Mouse (Mus musculus) forebrain, embryonic 15.5 days (tissue): ENCODE data around the gene Peak1. TPM values are rescaled to one million over a fixed set of nuclear protein-coding genes. Genes with fewer than 3 reads are reported as not detected.

Experiments used
- ATAC-seq: fragments of 200-750 bp; cut with Nextera tagmentation; replicated peaks from 2 replicates; pipeline ENCODE4 v1.8.0; 2017; ENCODE audit warnings: mild to moderate bottlenecking, moderate TSS enrichment, moderate library complexity
- H3K27ac ChIP-seq: fragments of 300-500 bp; sonication (generic); replicated peaks from 2 replicates; pipeline ENCODE4 v1.5.1; 2015; ENCODE audit warnings: mild to moderate bottlenecking, inconsistent platforms
- H3K27me3 ChIP-seq: fragments of 300-500 bp; sonication (generic); 2 replicates; pipeline ENCODE4 v1.6.1; 2015; ENCODE audit warnings: inconsistent platforms
- H3K36me3 ChIP-seq: fragments of 300-500 bp; sonication (generic); 2 replicates; pipeline ENCODE4 v1.6.1; 2015; ENCODE audit warnings: mild to moderate bottlenecking, inconsistent platforms
- H3K4me1 ChIP-seq: fragments of 300-500 bp; sonication (generic); 2 replicates; pipeline ENCODE4 v1.6.1; 2015; ENCODE audit warnings: inconsistent platforms
- H3K4me2 ChIP-seq: fragments of 300-500 bp; sonication (generic); replicated peaks from 2 replicates; pipeline ENCODE4 v1.6.1; 2015; ENCODE audit warnings: mild to moderate bottlenecking, inconsistent platforms
- H3K4me3 ChIP-seq: fragments of 300-500 bp; sonication (generic); 2 replicates; pipeline ENCODE4 v1.5.1; 2015; ENCODE audit warnings: mild to moderate bottlenecking, inconsistent platforms
- H3K9ac ChIP-seq: fragments of 300-500 bp; sonication (generic); replicated peaks from 2 replicates; pipeline ENCODE4 v1.6.1; 2015; ENCODE audit warnings: mild to moderate bottlenecking, inconsistent platforms
- H3K9me3 ChIP-seq: fragments of 300-500 bp; sonication (generic); 2 replicates; pipeline ENCODE4 v1.6.1; 2016; ENCODE audit warnings: inconsistent platforms
- WGBS: fragments of 180-500 bp; shearing (Covaris S2); methylation state at CpG from one replicate; pipeline ENCODE4 v1.1.7; 2015; ENCODE audit warnings: mixed read lengths; 5-methylcytosine and 5-hydroxymethylcytosine counted together
- polyA plus RNA-seq: library from polyadenylated mRNA; unstranded; fragments of >200 nt; fragmentation: Nextera tagmentation; extraction: Ambion mirVana; gene quantifications from 2 replicates; pipeline ENCODE4 v1.2.1, GENCODE M21; 2015

The Peak1 gene
- 4.6 and 4.9 TPM in 2 replicates for polyA plus RNA-seq

DNA sequence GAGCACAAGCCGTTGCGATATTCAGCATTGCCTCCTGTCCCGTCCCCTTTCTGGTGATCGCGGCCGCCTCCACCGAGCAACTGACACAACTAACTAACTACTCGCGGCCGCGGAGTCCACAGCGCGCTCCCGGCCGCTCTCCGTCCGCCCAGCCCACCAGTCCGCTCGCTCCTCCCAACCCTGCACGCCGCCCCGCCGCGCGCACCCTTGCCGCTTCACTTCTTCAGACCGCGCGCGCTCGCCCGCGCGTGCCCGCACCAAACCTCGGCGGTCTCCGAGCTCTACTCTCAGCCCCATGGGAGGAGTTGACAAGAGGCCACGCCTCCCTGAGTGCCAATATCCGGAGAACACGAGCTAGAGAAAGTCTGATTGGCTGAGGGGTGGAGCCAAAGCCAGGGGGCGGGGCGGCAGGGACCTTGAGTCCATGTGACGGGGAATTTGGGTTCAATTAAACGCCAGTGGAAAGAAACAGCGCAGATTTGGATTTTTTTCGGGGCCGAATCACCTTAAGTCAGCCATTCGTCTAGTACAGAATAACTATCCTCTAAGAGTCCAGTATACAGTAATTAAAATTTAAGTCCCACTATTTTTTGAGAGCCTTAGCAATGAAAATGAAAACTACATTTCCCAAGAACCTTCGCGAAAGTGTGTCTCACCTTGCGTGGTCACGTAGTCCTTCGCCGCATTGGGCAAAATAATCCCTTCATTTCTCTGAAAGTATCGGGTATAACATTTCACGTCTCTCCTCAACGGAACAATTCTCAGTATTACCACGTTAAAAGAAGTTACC is at the start of gene Peak1, which contains the start of gene Hmg20a:
TSS of gene Peak1 (minus strand) at position 120 of the 790 bp plus-strand sequence.
TSS of gene Hmg20a (plus strand) at position 662 of the 790 bp plus-strand sequence.
- peak; percentile 95 for ATAC-seq
- no peaks in the 10 kb centered on the region for H3K9me3 ChIP-seq
- H3K27ac ChIP-seq, result peak within 1 kb of the TSS; percentile 96
- H3K27me3 ChIP-seq, result no peaks in the 10 kb centered on the region
- no peaks in the 10 kb centered on the region for H3K36me3 ChIP-seq
- peaks cover 47% of the 10 kb centered on the region for H3K4me1 ChIP-seq
- under 1% methylated on average over 58 of the region's 59 CpGs for WGBS
- peak within 1 kb of the TSS; percentile 78 for H3K4me3 ChIP-seq
- peak within 1 kb of the TSS; percentile 70 for H3K9ac ChIP-seq
- H3K4me2 ChIP-seq, result peak within 1 kb of the TSS; percentile 88

DNA sequence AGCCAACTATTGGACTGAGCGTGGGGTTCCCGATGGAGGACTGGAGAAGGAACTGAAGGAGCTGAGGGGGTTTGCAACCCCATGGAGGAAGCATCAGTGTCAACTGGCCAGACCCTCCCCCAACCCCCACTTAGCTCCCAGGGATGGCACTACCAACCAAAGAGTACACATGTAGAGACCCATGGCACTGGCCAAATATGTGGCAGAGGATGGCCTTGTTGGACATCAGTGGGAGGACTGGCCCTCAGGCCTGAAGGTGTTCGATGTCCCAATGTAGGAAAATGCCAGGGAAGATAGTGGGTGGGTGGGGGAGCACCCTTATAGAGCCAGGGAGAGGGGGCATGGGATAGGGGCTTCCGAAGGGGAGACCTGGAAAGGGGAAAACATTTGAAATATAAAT is 48.4 kb upstream of the Peak1 start:
- WGBS, result 88% methylated on average over 4 of the region's 4 CpGs

DNA sequence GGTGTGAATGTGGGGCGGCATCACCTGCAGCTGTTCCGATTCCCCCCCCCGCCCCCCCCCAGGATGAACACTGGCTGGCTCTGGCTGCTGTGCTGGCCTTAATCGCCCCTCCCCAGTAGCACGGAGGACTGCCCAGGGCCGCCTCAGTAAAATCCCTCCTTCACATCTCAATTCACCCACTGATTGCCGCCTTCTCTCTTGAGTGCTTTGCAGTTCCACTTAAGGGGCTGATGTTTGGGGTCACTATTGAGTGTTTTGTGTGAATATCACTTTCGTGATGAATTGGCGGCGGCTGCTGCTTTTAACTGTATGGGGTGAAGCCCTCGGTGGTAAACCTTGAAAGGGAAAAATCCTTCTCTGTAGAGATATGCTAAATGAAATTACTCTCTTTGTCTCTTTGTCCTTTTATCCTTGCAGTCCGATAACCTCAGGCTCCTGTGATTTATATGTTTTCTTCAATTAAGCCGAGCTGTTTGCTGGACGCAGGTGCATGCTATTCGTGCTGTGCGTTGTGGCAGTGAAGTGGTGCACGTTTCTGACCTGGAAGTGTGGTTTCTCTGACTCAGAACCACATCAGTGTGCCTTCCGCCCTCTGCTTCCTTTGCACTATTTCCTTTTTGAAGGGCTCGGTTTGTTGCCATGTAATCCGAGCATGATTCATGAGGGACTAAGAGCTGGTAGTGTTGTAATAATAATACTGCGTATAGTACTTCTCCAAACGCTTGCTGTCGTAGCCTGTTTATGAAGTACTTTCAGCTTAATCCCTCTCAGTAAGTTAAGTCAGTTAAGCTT is 47.2 kb upstream of the Peak1 start:
- Histone ChIP-seq H3K27ac (0 out of 2 replicates have a peak overlapping the region, but pooled peaks have one; percentile 2), H3K9ac (no peak overlapping the region), H3K4me3 (no peak overlapping the region), H3K9me3 (no peaks in the 10 kb centered on the region), H3K4me2 (no peak overlapping the region), H3K27me3 (no peaks in the 10 kb centered on the region), H3K36me3 (peaks cover 17% of the 10 kb centered on the region), H3K4me1 (peaks cover 14% of the 10 kb centered on the region)
- WGBS, result 24% methylated on average over 23 of the region's 23 CpGs
- peak; percentile 48; the same call in 1 of the 2 replicates for ATAC-seq

More for the DNA sequence above, 48.4 kb upstream of the Peak1 start:
- peaks cover 17% of the 10 kb centered on the region for H3K36me3 ChIP-seq
- peaks cover 14% of the 10 kb centered on the region for H3K4me1 ChIP-seq
- H3K9ac ChIP-seq, result no peak overlapping the region
- H3K27me3 ChIP-seq, result no peaks in the 10 kb centered on the region
- no peak overlapping the region for H3K4me2 ChIP-seq
- H3K9me3 ChIP-seq, result no peaks in the 10 kb centered on the region
- H3K27ac ChIP-seq, result no peak overlapping the region
- no peak overlapping the region for H3K4me3 ChIP-seq
- no peak for ATAC-seq

DNA sequence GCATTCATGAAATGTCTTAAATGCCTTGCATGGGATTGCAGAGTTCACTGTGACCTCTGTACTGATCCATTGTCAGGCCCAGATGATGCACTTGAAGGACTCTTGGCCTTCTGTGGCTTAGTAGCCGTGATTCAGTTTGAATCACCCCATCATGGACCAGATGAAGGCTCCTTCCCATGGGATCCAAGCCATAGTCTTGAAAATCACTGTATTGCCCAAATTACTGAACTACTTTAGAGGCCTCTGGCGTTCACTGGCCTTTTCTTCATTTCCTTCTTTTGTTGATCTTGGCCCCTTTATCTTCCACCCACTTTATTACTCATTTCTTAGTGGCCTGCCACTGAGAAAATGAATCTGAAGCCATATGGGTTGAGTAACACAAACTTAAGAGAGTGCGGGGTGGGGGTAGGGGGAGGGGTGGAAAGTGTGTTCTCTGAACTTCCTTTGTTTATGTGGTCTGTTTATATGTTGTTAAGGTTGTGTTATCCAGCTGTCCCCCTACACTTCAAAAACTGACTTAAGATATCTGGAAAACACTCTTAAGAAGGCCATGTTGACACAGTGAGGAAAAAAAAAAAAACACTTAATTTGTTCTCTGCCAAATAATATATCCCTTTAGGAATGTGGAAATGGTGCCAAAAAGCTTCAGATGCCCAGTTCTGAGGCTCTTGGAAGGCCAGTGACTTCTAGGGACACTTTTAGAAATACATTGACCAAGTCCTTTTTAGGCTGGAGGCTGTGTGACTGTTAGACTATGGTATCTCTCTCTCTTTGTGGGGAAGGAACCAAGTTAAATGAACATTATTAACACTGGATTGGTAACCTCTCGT is 46.0 kb upstream of the Peak1 start:
- Histone ChIP-seq H3K4me2 (no peak overlapping the region), H3K4me1 (peaks cover 14% of the 10 kb centered on the region), H3K27me3 (no peaks in the 10 kb centered on the region), H3K9me3 (no peaks in the 10 kb centered on the region), H3K9ac (no peak overlapping the region), H3K27ac (no peak overlapping the region), H3K36me3 (peaks cover 12% of the 10 kb centered on the region), H3K4me3 (no peak overlapping the region)
- WGBS, result 70% methylated on average over 4 of the region's 4 CpGs
- no peak for ATAC-seq

DNA sequence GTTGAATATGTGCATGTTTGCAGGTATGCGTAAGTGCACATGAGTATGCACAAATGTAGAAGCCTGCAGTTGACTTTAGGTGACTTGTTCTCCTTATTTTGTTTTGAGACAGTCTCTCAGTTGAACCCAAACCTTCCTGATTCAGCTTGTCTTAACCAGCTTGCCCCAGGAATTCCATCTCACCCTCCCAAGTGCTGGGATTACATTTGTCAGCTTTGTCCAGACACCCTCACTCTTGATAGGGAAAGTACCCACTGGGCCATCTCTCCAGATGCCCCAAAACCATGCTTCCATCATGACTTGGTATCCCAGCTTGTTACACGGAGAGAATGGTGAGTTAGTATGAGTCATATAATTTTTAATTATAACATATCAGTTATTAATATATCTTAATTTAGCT is 45.2 kb upstream of the Peak1 start:
- Histone ChIP-seq H3K9ac (no peak overlapping the region), H3K27me3 (no peaks in the 10 kb centered on the region), H3K4me2 (no peak overlapping the region), H3K27ac (no peak overlapping the region), H3K4me1 (peaks cover 14% of the 10 kb centered on the region), H3K9me3 (no peaks in the 10 kb centered on the region), H3K36me3 (peaks cover 7% of the 10 kb centered on the region; the same call in 1 of the 2 replicates), H3K4me3 (no peak overlapping the region)
- ATAC-seq, result no peak
- 92% methylated on average over 2 of the region's 2 CpGs for WGBS

DNA sequence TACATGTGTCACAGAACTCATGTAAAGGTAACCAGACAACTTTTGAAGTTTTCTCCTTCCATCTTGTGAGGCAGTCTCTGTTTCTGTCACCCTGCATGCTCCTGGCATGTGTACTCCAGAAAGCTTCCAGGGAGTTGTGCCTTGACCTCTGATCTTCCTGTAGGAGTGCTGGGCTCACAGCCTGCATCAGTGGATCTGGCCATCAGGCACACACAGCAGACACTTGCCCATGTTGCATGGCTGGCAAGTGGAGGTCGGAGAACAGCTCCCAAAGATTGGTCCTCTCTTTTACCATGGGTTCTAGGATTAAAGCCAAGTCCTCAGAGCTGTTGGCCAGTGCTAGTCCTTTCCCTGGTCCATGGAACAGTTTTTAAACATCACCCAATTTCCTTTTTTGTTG is 44.7 kb upstream of the Peak1 start:
- H3K4me3 ChIP-seq, result no peak overlapping the region

DNA sequence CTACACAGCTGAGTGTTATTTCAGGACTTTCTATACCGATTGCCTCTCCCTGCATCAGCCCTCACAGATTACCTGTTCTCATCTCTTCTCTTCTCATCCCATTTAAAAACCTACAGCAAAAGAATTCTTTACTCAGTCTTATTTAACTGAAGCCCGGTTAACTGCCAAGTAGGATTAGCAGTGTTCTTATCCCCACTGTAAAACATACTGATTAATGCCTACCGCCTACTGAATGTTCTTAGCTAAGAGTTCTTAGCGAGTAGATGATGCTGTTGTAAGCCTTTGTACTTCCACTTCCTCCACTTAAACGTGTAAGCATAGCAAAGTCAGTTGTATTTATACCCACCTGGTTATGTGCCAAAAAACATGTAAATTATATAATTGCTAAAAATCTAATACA is 43.1 kb upstream of the Peak1 start:
- ATAC-seq, result no peak
- no peak overlapping the region for H3K4me3 ChIP-seq
- peaks cover 14% of the 10 kb centered on the region for H3K4me1 ChIP-seq
- H3K36me3 ChIP-seq, result no peaks in the 10 kb centered on the region
- 77% methylated on average over 5 of the region's 5 CpGs for WGBS
- no peaks in the 10 kb centered on the region for H3K27me3 ChIP-seq
- no peak overlapping the region for H3K4me2 ChIP-seq
- H3K9ac ChIP-seq, result no peak overlapping the region
- no peaks in the 10 kb centered on the region for H3K9me3 ChIP-seq
- H3K27ac ChIP-seq, result no peak overlapping the region

More for the DNA sequence above, 44.7 kb upstream of the Peak1 start:
- Histone ChIP-seq H3K27ac (no peak overlapping the region), H3K9me3 (no peaks in the 10 kb centered on the region), H3K27me3 (no peaks in the 10 kb centered on the region), H3K4me1 (peaks cover 14% of the 10 kb centered on the region), H3K4me2 (no peak overlapping the region), H3K9ac (no peak overlapping the region), H3K36me3 (0 out of 2 replicates have a peak, but pooled peaks cover 4% of the 10 kb centered on the region)
- ATAC-seq, result no peak
- WGBS, result 89% methylated on average over 1 of the region's 1 CpGs

DNA sequence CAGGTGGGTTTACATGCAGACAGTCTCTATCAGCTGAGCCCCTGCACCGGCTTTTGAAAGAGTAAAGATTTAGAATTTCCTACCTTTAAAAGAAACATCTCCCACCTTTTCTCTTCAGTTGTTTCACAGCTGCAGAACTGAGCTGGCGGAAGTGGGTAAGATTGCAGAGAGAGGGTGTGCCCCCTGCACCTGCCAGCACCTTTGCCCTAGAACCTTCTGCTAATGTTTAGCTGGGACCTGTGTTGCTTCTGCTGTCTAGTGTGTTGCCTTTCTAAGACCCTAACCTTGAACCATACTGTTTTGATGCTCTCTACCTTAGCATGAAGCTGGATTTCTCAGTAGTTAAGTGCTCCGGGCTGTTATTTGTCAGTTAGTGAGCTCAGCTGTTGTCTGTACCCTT is 38.6 kb upstream of the Peak1 start:
- Histone ChIP-seq H3K4me1 (peaks cover 4% of the 10 kb centered on the region), H3K4me2 (no peak overlapping the region), H3K4me3 (no peak overlapping the region), H3K9me3 (no peaks in the 10 kb centered on the region), H3K27ac (no peak overlapping the region), H3K36me3 (no peaks in the 10 kb centered on the region), H3K9ac (no peak overlapping the region), H3K27me3 (no peaks in the 10 kb centered on the region)
- 94% methylated on average over 3 of the region's 3 CpGs for WGBS
- no peak for ATAC-seq

DNA sequence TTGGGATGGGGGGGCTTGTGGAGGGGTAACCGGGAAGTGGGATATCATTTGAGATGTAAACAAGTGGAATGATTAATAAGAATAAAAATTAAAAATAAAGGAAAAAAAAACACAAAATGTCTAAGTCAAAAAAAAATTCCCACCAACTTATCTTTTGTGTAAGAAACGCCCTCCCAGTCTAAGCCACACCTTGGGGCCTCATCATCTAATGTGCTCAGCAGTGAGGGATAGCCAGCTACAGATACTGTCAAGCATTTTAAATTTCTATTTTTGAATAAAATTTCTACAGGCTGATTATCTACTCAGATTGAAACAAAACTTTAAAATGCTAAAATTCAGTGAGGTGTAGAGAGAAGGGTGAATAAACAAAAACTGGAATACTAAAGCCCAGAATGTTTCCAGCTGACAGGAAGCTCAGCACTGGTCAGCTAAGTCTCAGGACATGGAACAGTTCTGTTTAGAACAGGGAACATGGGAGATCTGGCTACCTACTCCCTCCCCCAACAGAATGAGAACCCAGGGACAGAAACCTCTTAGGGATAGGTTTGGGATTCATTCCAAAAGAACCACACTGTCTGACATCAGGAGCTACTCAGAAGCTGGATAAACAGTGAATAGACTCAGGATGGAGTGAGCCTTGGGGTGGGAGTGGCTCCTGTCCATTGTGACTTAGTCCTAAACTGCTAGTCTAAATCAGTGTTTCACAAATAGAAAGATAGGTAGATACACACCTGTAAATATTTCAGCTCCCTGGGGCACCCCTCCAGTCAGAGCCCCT is 35.4 kb upstream of the Peak1 start:
- Histone ChIP-seq H3K27me3 (no peaks in the 10 kb centered on the region), H3K4me1 (peaks cover 5% of the 10 kb centered on the region), H3K4me3 (no peak overlapping the region), H3K4me2 (no peak overlapping the region), H3K9ac (no peak overlapping the region), H3K9me3 (no peaks in the 10 kb centered on the region), H3K36me3 (no peaks in the 10 kb centered on the region), H3K27ac (no peak overlapping the region)
- WGBS, result 85% methylated on average over 2 of the region's 2 CpGs
- no peak for ATAC-seq

DNA sequence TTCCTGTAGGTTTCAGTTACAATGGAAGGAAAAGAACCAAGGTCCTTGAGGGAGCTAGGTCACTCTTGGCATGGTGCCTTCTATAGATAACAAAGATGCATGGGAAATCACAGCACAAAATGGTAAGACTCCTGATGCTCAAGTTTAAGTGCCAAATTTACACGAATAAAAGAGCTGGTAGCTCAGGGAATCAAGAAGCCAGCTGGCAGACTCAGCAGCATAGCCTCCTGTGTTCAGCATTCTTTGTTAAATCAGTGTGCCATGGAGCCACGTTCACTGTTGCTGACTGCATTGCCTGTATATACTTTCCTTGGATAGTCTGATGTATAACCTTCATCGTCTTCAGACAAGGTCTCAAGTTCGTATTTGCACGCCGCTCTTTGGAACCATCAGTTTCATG is 33.7 kb upstream of the Peak1 start:
- ATAC-seq, result no peak
- no peaks in the 10 kb centered on the region for H3K27me3 ChIP-seq
- peaks cover 5% of the 10 kb centered on the region for H3K4me1 ChIP-seq
- H3K9ac ChIP-seq, result no peak overlapping the region
- no peak overlapping the region for H3K4me3 ChIP-seq
- H3K9me3 ChIP-seq, result no peaks in the 10 kb centered on the region
- H3K27ac ChIP-seq, result peak overlapping the region; percentile 80
- H3K36me3 ChIP-seq, result no peaks in the 10 kb centered on the region
- H3K4me2 ChIP-seq, result no peak overlapping the region
- 69% methylated on average over 6 of the region's 6 CpGs for WGBS

DNA sequence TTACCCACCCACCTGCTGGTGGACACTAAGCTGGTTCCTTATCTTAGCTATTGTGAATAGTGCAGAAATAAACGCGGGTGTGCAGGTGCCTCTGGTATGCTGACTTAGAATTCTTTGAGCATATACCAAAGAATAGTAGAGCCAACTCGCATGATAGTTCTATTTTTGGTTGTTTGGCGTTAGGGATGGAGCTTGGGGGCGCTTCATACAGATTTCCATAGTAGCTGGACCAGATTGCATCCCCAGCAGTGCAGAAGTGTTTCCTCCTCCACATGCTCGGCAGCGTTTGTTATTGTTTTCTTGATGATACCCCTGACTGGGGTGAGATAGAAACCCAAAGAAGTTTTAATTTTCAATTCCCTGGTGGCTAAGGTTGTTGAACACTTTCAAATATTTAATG is 21.8 kb upstream of the Peak1 start:
- no peak for ATAC-seq
- Histone ChIP-seq H3K9me3 (no peaks in the 10 kb centered on the region), H3K4me2 (no peak overlapping the region), H3K4me1 (peaks cover 11% of the 10 kb centered on the region), H3K36me3 (no peaks in the 10 kb centered on the region), H3K9ac (no peak overlapping the region), H3K27me3 (no peaks in the 10 kb centered on the region), H3K4me3 (no peak overlapping the region), H3K27ac (no peak overlapping the region)
- 77% methylated on average over 7 of the region's 7 CpGs for WGBS
